Mouse (Mus musculus) thymus, postnatal 4 days (tissue): ENCODE measurements at regions not wholly inside any gene's neighbourhood (a gene's known extent, or its start where the extent isn't known, plus 50 kb on each side); places are given as distances from the start of the nearest gene placed in this dataset.
"Not testable (repeated sequence)": the region's sequence is repeated elsewhere in the genome, so short reads cannot be mapped to it uniquely, and the experiment has no call there.

ENCODE experiments used
- DNase-seq: peaks from one replicate; pipeline ENCODE4 v3.0.0; 2021

DNA sequence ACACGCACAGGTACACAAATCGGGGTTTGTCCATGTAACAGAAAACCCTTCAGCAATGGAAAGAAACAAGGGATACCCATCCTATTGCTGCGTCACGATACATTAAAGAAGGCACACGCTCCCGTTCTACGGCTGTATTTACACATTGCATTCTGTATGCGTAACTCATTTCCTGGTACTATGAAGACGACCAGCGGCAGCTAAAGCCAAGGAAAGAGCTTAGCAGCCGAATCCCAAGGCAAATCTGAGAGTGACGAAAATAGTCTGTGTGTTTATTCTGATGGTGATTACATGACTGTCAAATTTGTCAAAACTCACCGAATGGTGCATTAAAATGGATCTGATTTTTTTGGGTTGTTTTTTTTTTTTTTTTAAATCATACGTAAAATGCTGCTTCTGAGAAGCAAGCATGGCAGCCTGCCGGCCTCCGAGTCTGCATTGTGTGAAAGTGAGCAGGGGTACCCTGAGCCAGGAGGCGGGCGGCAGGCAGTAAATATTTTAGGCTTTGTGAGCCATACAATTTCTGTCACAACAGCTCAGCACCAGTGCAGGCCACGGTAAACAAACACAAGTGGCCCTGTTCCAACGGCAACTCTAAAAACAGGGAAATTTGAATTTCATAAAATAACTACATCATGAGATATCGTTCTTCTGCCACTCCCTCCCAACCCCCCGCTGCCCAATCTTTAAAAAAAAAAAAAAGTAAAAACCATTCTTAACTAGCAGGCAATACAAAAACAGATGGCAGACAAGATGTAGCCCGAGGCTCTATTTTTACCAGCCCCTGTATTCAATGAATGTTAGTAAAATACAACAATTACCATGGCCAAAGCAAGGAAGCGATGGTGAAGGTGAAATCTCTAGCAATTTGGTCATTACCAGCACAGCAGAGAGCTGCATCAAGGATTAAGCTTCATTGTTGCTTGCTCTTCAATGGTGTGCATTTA, 164.2 kb upstream of the Kit start:
- DNase-seq: no peak

DNA sequence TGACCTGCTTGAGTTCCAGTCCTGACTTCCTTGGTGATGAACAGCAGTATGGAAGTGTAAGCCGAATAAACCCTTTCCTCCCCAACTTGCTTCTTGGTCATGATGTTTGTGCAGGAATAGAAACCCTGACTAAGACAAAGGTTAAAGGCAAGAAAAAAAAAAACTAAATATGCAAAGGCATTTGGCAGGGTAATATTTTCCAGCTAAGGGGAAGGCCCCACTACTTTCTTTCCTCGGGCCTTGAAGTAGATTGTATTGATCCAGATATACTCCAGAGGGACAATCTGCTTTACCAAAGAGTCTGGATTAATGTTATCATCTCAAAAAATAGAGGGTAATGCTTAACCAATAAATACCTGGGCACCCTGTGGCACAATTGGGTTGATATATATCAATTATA, 155.4 kb upstream of the Kit start:
- DNase-seq: not testable (repeated sequence)

DNA sequence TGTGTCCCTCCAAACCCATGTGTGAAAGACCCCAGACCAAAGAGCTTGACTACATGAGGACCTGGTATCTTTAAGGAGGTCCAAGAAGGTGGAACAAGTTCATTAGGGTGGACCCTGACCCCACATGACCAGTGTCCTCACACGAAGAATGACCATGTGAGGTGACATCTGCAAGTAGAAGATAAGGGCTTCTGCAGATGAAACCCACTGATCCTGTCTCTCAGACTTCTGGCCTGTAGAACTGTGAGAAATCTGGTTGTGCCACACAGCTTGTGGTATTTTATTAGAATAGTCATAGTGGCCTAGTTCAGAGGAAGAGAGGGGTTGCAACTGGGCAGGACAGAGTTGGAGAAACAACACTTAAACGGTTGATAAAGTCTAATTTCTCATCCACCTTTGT, 141.8 kb upstream of the Kit start:
- DNase-seq: no peak

DNA sequence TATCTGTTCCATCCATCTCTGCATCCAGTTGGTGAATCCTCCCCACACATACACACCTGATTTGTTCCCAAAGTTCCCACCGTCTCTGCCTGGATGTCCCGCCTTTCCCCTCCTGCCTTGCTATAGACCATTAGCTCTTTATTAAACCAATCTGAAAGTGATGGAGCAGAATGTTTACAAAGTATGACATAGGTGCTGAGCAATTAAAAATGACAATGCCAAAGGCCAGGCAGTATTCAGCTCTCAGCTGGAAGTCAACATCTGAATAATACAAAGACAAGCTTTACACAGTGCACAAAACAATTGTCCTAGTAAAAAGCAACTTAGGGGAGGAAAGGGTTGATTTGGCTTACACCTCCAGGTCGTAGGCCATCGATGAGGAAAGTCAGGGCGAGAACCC, 136.8 kb upstream of the Kit start:
- DNase-seq: no peak

DNA sequence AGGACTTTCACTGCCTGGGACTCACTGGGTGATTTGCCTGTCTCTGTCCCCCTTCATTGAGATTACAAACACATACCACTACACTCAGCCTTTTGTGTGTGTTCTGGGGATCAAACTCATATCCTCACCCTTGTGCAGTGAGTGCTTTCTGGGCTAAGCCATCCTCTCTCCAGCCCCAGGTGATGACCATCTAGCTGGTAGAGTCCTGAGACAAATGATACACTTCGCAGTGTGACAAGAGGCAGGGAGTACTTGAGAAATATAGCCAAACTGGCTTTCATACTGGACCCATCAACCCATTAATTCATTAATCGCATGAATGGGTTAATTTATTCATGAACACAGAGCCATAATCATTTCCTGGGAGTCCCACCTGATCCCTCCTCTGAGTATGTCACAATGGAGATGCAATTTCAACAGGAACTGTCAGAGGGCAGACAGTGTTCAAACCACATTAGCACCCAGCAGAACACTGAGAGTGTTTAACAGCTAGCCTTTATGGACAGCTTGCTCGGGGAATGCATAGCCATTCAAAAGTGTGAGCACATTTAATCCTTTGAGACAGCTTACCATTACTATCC, 130.6 kb upstream of the Kit start:
- DNase-seq: no peak

DNA sequence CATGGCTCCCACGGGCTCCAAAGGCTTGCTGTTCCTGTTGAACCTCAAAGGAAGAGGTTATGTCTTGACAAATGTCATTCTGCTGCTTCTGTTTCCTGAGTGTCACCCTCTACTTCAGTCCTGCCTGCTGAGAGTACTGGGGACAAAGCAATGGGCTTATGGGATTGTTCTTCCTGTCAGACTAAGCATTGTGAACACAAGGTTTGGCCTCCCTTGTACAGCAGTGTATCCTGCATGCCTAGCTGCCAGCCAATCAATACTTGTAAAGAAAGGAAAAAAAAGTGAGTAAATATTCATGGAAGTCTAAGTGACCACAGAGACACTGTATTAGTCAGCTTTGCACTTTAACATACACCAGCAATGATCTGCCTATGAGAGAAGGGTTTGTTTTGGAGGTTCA, 128.3 kb upstream of the Kit start:
- DNase-seq: no peak

DNA sequence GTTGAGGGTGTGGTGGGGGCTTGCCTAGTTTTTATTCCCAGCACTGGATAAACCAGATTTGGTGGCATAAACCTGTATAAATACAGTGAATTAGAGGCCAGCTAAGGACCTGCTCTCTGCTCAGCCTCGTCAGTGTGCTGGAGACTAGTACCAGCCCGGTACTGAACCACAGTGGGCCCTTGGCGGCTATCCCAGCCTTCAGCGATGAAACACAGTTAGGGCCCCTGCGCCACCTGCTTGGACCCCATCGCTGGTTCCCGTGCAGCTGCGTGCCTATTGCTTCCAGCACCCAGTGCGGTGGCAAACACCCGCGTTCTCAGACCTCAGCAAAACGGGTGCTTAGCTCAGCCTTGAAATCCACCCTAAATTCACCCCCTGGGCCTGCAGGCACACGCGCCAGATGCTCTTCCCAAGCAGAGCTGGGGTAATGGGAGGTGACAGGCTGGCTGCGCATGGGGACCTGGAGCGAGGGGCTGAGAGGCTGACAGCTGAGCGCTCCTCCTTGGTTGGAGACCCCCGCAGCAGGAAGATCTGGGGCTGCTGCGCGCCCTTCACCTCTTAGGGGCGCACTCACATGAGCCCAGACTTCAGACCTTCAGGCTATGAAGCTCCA, 124.7 kb upstream of the Kit start:
- DNase-seq: peak; percentile 16

DNA sequence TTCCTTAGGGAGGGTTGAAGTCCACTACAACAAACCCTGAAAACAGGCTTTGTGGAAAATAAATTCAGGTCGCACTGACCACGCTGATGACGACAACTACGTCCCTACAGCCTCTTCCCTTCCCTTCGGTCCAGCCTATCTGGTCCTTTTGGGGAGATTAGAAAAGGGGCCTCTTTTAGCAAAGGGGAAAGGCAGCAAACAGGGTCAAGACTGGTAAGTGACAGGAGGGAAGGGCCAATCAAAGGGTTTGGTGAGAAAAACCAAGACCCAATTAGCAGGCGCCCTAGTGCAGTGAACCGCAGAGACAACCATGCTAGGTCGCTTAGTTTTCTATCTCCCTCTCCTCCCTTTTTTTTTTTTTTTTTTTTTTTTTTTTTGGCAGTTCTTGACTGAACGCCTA, 124.2 kb upstream of the Kit start:
- DNase-seq: no peak

DNA sequence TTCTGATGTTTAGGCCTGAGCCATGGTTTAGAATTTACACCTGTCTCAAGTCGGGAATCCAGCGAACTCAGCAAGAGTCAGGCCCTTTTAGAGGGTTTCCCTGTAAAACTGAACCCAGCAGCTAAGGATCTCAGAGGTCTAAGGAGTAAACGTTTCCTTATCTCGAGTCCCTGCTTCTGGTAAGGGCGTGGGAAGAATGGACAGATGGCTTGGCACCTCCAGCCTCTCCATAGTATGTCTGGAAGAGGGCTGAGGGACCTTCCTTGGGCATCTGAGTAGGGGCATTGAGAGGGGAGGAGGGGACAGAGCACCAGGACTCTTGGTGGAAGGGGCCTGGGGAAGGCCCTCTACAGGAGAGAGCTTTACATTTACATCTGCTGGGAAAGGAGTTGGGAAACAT, 123.6 kb upstream of the Kit start:
- no peak for DNase-seq

DNA sequence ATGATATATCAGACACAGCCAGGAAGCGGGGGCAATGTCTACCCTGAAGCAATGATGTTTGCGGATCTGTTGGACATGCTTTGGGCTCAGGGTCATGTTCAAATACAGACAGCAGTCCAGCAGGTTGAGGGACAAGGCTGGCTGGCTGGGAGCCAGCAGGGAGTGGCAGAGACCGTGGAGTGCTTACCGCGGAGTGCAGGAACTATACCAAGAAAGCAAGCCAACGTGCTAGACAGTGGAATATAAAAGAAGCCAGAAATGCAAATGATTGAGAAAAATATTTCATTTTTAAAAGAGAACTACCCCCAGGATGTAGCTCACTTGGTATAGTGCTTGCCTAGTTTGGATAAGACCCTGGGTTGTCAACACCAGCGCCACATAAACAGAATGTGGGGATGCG, 123.0 kb upstream of the Kit start:
- no peak for DNase-seq

DNA sequence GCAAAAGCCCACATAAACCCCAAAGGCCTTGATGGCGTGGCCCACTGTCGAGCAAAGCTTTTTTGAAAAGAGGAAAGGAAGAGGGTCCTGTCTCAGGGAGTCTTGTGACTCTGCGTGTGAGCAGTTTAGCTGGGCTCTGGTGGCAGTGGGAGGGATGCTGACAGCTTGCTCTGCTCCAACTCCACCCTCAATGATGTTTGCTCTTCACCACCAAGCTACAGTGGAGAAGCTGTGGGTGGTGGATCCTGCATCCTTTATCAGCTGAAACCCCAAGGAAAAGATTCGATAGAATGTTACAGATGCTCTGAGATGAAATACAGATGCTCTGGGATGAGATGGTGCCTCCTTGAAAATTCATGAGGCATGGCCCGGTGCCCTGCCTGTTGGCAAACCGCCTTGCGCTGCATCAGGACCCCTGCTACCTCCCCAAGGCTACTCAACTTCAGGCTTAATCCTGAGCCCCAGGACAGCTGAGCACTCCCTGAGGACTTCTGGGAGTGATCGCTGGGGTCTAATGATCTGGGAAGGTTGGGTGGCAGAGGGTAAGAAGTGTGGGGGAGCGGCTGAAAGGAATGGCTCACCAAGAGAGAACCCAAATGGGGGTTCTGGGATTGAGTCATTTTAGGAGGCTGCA, 120.8 kb upstream of the Kit start:
- no peak for DNase-seq

DNA sequence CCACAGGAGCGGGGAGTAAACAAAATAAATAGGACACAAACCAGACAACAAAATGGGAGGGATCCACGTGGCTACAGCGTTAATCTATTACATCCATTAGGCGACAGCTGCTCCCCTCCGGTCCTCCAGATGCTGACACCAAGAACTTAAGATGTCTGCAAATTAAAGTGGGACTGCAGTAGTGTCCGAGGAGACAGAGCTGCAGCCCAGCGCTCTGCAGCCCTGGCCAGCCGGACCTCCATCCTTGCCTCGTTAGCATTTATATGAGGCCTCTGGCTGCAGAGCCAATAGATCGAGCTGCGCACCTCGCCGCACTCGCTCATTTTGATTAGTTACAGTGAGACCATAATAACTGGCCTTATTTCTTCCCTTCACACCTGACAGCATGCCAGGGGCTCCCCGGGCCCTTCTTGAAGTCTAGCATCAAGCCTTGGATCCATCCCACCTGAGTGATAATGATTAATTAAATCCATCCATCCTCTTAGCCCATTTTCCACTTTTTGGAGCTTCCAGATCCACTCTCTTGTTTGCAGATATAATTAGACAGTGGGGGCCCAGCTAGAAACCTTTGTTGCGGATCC, 119.7 kb upstream of the Kit start:
- no peak for DNase-seq

DNA sequence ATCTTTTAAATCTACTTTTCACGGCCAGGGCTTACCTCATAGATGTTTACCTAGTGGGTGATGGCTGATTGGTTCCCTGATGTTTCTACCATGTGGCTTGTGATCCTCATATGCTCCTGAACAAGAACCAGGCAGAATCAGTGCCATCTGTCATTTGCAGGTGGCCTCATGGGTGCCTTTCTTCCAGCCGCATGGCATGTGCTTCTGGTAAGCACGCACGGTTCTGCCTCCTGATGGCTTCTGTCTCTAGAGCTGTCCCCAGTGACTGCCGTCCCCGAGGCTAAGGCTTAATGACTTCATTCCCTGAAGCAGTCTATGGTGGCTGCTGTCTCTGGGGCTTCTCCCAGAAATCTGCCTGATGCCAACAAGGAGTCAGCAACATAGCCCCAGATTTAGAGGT, 117.3 kb upstream of the Kit start:
- no peak for DNase-seq

DNA sequence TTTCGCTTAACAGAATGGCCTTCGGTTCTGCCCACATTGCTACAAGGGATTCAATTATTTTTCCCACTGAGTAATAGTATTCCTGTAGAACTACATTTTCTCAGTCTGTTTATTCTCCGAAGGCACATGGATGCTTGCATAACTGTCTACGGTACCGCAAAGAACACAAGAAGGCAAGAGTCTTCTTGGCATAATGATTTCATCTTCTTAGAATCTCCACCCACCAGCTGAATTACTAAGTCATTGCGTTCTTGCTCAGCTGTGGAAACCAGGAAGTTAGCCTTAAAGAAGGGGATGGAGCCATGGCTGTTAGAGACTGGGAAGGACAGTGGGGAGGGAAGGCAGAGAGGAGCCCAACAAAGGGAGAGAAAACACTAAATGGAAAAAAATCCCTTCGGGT, 116.4 kb upstream of the Kit start:
- DNase-seq: no peak

DNA sequence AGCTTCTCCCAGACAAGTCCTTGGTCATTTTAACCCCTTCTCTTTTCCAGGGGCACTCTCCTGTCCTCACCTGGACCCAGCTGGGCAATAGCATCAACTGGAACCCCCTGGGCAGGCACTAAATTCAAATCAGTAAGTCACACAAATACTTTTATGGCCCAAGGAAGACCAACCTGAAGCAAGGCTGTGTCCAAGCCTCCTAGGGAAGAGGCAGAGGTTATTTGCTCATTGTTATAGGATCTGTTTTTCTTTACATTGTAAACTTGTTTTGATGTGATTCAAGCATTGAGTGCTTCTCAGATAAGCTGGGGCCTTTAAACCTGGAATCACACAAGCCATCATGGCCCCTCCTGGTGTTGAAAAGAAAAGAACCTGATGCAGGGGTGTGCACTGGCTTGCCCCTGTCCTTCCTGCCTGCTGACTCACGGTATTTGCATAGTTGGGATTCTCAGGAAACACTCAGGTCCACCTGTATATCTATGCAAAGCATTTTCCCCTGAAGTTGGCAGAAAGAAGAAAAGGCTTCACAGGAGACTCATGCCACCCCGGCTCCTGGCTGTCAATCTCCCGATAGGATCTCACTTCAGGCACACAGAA, 114.9 kb upstream of the Kit start:
- DNase-seq: no peak

DNA sequence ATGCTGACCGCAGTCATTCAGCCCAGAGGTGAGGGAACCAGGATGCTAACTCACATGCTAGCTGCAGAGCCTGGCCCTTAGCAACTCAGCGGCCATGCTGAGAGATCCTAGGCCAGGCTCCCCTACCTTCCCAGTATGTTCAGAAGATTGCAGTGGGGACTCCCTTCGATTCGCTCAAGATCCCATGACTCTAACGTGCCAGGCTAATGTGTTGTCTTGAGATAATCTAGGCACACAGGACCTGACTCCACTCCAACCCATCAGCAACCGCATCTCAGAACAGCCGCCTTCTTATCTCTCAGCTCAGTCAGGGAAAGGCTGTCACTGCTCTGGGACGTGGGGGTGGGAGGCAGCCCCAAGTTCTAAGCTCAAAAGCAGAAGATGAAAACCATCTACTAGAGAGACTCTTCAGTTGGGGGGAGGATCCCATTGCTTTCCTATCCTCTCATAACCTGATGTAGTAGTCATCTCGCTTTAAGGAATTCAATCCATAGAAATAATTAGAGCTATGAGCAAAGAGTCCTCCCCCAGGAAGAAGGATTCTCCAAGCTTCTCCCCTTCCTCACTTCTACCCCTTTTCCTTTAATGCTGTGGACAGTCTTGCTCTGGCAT, 114.2 kb upstream of the Kit start:
- no peak for DNase-seq

DNA sequence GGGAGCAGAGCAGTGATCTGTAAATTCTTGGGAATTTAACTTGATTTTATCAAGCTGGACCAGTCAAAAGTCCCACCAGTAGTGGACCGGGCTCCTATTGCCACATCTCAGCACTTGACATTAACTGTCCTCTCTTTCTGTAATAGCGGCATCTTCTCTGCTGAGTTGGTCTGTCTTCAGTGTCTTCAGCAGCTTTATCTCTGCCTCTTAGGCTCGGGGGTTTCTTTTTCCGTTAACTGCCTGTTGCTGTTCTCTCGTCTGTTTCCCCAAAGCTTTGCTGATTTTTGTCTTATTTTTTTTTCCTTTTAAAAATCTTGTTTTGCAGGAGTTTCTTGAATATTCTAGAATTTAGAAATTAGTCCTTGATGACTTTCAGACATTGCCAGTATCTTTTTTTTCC, 113.3 kb upstream of the Kit start:
- DNase-seq: no peak

DNA sequence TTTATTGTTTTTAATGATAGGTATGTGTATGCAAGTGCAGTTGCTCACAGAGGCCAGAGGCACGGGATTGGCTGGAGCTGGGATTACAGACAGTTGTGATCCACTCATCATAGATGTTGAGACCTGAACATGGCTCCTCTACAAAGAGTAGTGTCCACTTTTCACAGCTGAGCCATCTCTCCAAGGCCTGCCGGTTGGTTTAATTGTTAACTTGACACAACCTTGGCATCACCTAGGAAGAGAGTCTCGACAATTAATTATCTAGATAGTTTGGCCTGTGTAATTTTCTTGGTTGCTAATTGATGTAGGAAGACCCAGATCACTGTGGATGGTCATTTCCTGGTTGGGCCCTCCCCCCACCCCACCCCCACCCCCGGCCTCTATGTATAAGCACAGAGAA, 111.1 kb upstream of the Kit start:
- no peak for DNase-seq

DNA sequence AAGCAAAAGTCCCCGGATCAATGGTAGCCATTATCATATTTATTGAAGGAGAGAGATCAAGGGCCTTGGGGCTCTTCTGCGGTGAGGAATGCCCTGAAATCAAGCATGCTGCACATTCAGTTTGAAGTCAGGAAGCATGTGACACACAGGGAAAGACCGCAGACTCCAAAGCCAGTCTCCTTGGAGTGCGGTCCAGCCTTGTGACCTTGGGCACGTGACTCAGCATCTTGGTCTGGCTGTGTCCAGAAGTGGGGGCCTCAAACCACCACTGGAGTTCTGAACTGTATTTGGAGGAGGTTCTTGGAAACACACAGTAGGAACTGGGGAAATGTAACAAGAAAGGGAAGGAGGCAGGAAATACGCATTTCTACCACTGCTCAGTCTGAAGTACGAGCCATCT, 109.0 kb upstream of the Kit start:
- DNase-seq: no peak

DNA sequence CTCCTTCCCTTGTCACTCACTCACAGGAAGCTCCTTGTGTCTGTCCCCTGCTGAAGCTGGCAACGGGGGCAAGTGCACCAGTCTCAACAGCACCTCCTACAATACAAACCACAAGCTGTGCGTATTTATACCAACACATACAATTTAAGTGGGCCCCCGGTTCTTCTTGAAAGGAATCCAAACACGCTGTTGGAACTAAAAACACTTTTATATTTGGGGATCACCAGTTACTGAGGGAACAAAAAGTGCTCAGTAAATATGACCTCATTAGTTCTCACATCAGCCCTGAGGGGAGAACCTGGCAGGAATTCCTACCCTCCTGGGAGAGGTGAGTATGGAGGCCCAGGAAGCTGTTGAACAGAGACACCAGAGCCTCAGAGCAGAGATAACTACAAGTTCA, 107.8 kb upstream of the Kit start:
- DNase-seq: no peak

DNA sequence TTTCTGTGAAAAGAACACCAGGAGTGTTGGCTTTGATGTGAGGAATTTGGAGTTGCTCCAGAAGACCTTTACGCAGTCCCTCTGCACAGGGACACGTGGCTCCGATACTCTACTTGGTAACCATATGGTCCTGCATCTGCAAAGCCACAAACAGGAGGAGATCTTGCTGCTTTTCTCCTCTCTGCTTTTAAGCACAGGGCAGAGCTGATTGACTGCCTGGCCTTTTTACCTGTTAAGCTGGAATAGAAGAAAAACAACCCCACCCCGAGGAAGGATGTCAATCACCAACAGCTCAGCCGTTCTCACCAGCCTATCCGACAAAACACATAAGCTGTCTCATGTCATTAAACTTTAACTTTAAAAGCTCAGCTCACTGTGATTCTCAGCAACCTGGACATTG, 106.8 kb upstream of the Kit start:
- DNase-seq: no peak

DNA sequence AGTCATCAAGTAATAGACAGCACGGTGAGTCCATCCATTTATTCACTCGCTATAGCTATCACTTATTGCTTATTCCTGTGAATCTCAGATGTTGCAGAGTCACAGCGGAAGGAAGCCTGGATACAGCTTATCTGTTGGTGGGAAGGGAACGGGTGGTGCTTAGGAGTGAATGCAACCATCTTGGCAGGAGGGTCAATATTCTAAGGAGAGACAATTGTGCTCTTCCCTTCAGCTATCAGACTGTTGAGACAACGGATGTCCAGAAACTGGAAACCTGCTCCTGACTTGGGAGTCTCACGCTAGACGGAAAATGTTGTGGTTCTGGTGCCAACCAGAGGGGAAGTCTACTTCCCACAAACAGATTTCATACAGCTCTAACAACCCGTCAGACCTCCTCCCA, 103.7 kb upstream of the Kit start:
- DNase-seq: no peak

DNA sequence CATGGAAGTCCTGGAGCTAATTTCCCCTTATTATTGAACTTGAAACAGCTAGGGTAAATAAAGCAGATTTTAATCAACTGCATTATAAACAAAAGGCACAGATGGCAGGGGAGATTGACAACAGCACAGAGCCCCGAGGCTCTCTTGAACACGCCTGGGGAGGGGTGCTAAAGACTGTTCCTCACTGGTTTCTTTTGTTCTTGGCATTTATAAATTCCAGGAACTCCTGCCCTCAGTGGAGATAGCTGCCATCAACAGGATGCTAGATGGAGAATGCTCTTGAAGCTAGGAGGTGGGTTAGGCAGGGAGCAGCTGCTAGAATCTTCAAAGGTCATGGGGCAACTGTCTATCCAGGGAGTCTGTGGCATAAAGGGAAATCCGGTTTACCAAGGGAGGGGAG, 102.2 kb upstream of the Kit start:
- no peak for DNase-seq
